Mouse (Mus musculus) G1E (cell line): ENCODE measurements at regions not wholly inside any gene's neighbourhood (a gene's known extent, or its start where the extent isn't known, plus 50 kb on each side); places are given as distances from the start of the nearest gene placed in this dataset.

Source experiments
- CTCF ChIP-seq: IDR thresholded peaks from 2 replicates; pipeline ENCODE4 v1.5.1; 2012; ENCODE audit warnings: low read depth, low read length, inconsistent platforms, mixed read lengths
- GATA1 ChIP-seq: IDR thresholded peaks from 2 replicates; pipeline ENCODE4 v1.6.1; 2012; ENCODE audit warnings: borderline replicate concordance, low read length, inconsistent platforms, mixed read lengths

DNA sequence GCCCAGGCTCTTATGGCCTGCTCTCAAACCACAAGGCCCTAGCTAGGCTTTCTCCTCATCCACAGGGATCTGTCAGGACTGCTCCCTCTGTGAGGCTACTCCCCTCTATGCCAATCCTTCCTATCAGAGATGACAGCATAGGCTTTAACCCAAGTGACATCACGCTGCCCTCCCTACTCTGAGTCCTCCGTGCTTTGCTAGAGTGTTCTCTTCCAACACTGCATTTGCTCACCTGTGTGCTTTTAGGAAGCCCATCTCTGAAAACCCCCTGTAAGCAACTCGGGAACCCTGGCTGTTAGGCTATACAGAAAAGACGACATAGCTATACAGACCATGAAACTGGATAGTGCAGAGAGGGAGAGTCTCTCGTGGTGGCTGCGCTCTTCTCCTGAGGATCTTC is 216.3 kb upstream of the Mkln1 start:
- TF ChIP-seq CTCF: no peak
- no peak for TF ChIP-seq GATA1
